Mouse (Mus musculus) yolk sac, embryonic 10.5 days (tissue): ENCODE data around the gene Gm20388.

Source experiments
- DNase-seq: peaks from one replicate; pipeline ENCODE4 v3.0.0-alpha.2; 2017; ENCODE audit warnings: low spot score

Gm20388 gene

GRCm38 (mm10) chr8:122058951-122059350 lies 2148.3 kb downstream of the Gm20388 start:
- DNase-seq: no peak

DNA sequence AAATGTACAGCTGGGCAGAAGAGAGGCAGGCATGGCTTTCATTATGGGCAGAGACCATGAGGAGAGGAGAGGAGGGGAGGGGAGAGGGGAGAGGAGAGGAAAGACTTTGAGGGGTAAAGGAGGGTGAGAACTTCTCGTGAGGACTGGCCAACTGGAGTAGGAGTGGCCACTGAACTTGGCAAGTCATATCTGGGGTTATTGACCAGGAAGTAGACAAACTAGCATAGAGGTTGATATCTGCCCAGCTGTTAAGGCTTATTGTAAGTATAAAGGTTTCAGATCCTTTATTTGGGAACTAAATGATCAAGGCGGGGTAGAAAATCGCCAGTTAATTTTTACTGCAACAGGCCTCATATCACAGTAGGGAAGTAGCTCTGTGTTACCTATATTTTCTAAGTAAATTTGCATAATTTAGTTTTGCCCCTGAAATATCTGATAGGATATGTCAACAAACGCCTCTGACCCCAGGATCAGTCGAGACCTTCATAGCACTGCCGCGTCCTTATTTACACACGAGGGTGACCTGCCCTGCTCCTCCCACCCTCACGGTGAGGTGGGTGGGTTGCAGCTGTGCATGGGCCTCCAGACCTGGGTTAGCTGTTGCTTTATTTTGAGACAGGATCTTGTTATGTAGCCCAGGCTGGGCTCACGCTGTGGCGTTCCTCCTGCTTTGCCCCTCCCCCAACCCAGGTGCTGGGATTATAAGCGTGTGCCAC lies 2152.0 kb downstream of the Gm20388 start:
- no peak for DNase-seq

DNA sequence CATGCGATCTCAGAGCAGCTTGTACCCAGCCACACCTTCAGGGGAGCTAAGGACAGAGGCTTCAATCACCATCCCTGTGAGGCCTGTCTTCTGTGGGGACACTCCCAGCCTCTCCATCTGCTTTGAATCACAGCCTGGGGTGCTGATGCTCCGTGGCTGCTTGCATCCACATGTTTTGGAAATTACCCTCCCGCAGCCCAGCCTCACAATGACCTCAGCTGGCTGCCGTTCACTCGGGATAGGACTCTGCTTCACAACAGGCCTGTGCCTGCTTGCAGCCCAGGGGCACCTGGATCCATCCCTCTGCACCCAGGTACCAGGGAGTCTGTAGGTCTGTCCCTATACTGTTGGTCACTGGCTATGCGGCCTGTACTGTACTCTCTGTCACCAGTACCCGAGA lies 2153.7 kb downstream of the Gm20388 start:
- no peak for DNase-seq

DNA sequence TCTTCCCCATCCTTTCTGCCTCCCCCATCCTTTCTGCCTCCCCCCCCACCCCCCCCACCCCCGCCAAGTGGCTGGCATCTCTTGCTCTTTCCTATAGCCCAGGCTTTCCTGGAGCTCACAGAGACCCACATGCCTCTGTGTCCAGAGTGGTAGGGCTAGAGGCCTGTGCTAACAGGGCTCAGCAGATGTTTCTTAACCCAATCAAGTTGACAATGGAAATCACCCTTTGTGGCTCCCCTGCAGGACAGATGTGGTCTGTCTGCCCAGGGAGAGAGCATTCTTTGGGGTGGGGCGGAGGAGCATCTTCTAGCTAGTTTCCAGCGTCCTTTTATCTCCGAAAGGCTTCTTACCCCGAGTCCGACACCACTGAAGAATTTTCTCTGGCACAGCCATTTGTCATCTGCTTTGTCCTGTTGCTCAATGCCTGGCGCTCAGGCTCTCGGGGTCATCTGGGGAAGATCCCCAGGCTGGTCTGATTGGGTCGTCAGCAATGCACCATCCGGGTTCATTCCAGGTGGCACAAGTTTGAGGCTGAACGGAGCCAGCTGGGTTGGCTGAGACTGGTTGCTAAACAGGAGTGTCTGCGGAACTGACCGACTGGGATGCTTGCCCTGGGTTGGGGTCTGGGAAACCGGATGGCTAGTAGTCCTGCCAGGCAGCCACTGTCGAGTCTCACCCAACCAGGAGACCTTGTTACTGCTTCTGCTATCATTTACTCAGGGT lies 2157.3 kb downstream of the Gm20388 start:
- no peak for DNase-seq

GRCm38 (mm10) chr8:122068609-122069008 lies 2158.0 kb downstream of the Gm20388 start:
- no peak for DNase-seq

DNA sequence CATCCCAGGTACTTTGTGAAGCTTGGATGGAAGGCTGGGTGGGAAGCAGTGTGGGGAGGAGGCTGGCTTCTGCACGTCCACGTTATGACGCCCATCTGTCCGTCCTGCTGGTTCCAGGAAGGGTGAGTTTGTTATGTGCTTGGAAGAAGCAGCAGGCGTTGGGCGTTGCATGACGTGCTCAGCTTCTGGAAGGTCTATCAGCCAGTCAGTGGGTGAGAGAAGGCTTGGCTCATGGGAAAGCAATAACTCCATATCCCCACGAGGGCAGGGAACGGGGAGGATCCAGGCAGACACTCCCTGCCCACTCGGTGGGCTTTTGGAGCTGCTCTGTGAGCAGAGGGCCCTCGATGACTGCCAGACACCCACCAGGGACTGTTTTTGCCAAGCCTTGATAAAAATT lies 2158.6 kb downstream of the Gm20388 start:
- no peak for DNase-seq

DNA sequence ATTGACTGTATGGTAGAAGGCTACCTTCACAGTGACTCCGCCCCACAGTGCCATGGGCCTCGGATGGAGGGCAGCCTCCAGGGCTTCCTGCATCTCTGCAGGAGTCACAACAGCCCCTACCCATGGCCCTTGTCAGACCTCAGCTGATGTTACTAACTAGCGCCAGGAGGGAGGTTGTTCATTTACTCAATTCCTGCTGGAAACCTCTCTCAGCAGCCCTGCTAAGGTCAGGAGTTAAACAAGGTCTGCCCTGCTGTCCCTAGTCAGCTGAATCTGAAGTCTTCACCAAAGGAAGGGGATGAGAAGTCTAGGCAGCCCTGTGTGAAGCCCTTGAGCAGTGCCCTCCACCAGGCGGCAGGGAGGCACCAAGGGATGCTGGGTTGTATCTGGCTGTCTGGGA lies 2160.6 kb downstream of the Gm20388 start:
- no peak for DNase-seq

DNA sequence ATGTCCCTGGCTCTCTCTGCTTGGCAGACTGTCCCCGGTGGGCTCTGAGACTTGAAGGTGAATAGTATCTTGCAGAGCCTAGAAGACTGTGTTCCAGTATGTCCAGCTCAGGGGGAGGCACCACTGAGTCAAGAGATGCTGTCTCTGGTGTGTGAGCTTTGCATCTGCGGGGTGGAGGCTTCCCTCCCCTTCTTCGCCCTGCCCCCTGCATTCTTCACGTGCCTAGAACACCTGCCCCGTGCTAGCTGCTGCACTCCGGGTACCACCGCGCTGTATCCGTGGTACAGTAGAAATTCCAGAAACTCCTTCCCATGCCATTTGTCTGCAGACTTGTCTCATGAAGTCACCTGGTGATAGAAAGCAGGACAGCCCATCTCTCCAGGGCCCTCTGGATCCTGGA lies 2163.3 kb downstream of the Gm20388 start:
- DNase-seq: peak; percentile 57

GRCm38 (mm10) chr8:122074442-122074841 lies 2163.8 kb downstream of the Gm20388 start:
- DNase-seq: peak; percentile 74

DNA sequence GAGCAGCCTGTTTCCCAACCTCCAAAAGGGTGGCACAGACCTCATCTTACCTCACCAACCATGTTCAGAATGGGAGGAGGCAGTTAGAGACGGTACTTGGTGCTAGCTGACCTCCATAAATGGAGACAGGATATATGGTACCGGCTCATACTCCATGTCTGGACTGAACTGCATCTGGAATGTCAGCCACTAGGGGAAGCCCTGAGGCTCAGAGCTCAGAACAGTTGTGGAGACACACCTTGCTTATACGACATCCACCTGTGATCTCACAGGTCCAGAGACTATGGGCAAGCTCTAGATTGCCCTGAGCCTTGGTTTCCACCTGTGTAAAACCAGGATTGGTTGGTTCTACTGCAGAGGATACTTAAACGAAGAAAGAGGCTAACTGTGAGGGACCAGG lies 2164.3 kb downstream of the Gm20388 start:
- DNase-seq: no peak

GRCm38 (mm10) chr8:122076183-122076842 lies 2165.7 kb downstream of the Gm20388 start:
- DNase-seq: no peak

DNA sequence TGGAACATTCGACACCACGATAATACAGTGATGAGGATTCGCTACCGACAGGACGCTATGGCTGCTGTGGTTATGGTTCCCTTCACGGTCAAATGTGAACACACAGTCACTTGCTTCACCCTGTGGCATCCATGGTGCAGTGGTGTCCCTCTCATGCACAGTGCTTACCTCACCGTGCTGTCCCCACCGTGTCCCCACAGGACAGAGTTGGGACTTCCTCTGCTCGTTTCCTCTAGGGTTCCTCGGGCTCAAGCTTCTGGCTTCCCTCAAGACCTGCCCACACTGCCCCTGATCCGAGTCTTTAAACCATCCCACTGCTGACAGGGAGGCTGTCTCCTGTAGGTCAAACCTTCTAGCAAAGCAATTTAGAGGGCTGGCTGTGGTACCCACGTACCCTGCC lies 2167.7 kb downstream of the Gm20388 start:
- no peak for DNase-seq

DNA sequence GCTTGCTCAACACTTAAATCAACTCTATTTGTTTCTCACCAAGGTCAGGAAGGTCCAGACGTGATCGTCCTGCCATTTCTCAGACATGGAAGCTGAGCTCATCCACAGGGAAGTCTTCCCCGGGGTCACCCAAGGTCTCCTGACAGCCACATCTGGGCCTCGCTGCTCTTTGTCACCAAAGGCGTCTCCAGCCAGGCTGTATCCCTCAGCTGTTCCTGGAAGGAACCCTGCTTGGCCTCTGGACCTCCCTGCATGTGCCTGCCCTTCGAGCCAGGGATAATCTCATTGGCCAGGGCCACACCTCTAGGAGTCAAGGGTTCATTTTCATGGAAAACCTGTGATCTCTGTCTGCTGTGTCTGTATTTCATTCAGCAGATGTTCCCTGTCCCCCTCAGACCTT lies 2168.5 kb downstream of the Gm20388 start:
- DNase-seq: peak; percentile 47

DNA sequence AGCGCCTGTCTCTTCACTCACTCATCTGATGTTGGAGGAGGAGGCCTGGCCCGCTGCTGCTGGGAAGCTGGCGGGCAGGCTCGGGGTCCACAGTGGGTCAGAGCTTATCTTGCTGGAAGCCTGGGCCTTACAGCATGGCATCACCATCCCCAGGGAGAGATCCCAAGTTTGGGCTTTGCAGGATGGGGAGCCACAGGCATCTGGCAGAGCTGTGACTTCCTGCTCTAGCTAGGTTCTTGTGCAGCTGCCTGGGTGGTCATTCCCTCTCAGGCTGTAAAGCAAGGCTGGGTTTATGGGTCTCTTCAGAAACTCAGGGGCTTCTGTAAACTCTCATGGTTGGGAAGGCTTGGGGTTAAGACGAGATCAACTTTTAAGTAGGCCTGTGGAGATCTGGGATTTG lies 2169.7 kb downstream of the Gm20388 start:
- DNase-seq: peak; percentile 69

GRCm38 (mm10) chr8:122083401-122083800 lies 2172.8 kb downstream of the Gm20388 start:
- no peak for DNase-seq

DNA sequence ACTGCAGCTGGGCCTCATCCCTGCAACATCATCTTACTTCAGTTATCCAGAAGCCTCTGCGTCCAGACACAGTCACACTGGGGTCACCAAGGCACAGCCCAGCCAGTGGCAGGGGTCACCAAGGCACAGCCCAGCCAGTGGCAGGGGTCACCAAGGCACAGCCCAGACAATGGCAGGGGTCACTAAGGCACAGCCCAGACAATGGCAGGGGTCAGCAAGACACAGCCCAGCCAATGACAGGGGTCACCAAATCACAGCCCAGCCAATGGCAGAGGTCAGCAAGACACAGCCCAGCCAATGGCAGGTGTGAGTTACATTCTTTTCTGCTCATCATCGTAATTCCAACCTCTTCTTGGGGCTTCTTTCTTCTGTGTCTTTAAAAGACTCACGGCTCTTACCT lies 2173.5 kb downstream of the Gm20388 start:
- no peak for DNase-seq

DNA sequence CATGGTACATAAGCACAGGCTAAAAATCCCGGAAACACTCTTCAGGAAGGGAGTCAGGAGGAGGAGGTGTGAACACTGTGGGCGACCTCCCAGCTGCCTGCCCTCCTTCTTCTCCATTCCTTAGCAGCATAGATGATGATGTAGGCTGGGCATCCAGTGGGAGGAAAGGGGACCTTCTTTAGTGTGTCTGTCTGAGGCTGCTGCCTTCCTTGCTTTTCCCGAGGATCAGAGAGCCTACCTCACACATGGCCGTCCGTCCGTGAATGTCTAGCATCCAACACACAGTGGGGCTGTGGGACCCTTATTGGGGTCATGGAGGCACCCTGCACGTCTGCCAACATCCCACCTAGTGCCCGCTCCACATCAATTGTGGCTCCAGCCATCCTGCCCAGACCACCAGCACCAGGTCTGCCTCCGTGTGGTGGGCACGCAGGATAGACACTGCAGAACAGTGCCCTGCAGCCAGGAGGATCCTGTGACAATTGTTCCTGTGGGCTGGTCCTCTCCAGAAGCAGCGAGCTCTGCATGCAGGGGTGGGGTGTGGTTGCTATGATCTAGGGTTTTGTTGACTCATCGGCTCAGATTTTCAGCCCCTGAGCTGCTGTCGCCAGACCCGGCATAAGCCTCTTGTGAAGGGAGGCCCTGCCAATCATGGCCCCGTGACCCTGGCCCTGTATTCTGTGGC lies 2174.2 kb downstream of the Gm20388 start:
- no peak for DNase-seq

GRCm38 (mm10) chr8:122086064-122086463 lies 2175.4 kb downstream of the Gm20388 start:
- no peak for DNase-seq

DNA sequence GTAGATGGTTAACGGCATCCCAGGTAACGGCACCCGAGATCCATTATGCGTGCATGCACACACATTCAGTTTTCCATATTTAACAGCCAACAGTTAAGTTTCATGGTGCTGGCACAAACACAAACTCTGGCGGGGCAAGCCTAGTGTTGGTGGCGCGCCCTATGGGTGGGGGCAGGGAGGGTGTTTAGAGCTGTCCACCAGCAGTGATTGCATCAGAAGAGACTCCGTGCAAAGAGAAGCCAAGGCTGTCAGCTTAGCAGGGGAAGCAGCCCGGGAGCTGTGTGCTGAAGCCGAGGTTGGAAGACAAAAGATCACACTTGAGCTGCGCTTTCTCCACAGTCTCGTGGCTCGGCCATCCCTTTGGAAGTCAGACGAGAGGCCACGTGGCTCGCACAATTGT lies 2178.0 kb downstream of the Gm20388 start:
- no peak for DNase-seq

GRCm38 (mm10) chr8:122089186-122089700 lies 2178.6 kb downstream of the Gm20388 start:
- DNase-seq: no peak

- DNase-seq: no peak
Measured at GRCm38 (mm10) chr8:122092476-122092875, 2181.8 kb downstream of the Gm20388 start.

- no peak for DNase-seq
Measured at GRCm38 (mm10) chr8:122098766-122099165, 2188.1 kb downstream of the Gm20388 start.
